Mouse (Mus musculus) stomach, postnatal 0 days (tissue): ENCODE results near the gene Yipf1. TPM values are rescaled to one million over a fixed set of nuclear protein-coding genes. Genes with fewer than 3 reads are reported as not detected.
A peak's percentile ranks its signal among the peaks of the same experiment; 100 is the strongest.

Source experiments
- ATAC-seq: fragments of 200-750 bp; cut with Nextera tagmentation; 2 replicates; pipeline ENCODE4 v1.8.0; 2017; ENCODE audit not compliant: low FRiP score, low TSS enrichment
- DNase-seq: peaks from one replicate; pipeline ENCODE4 v3.0.0-alpha.2; 2016; ENCODE audit warnings: low spot score
- H3K27ac ChIP-seq: fragments of 300-500 bp; sonication (generic); replicated peaks from 2 replicates; pipeline ENCODE4 v1.5.1; 2014; ENCODE audit warnings: mild to moderate bottlenecking, control low read depth
- H3K27me3 ChIP-seq: fragments of 300-500 bp; sonication (generic); 2 replicates; pipeline ENCODE4 v1.6.1; 2014; ENCODE audit warnings: low read length; ENCODE audit not compliant: control insufficient read depth, insufficient read depth
- H3K36me3 ChIP-seq: fragments of 300-500 bp; sonication (generic); 2 replicates; pipeline ENCODE4 v1.6.1; 2014; ENCODE audit warnings: low read length, mixed read lengths; ENCODE audit not compliant: control insufficient read depth, insufficient read depth
- H3K4me1 ChIP-seq: fragments of 300-500 bp; sonication (generic); replicated peaks from 2 replicates; pipeline ENCODE4 v1.6.1; 2014; ENCODE audit warnings: antibody characterized with exemption; ENCODE audit not compliant: control insufficient read depth, insufficient read depth
- H3K4me2 ChIP-seq: fragments of 300-500 bp; sonication (generic); replicated peaks from 2 replicates; pipeline ENCODE4 v1.6.1; 2014; ENCODE audit warnings: low read depth, mild to moderate bottlenecking, control low read depth, moderate library complexity
- H3K4me3 ChIP-seq: fragments of 300-500 bp; sonication (generic); 2 replicates; pipeline ENCODE4 v1.5.1; 2014; ENCODE audit warnings: low read depth, low read length, control low read depth
- H3K9ac ChIP-seq: fragments of 300-500 bp; sonication (generic); 2 replicates; pipeline ENCODE4 v1.6.1; 2014; ENCODE audit warnings: mild to moderate bottlenecking, low read length, control low read depth, mixed read lengths
- H3K9me3 ChIP-seq: fragments of 300-500 bp; sonication (generic); 2 replicates; pipeline ENCODE4 v1.6.1; 2016; ENCODE audit warnings: low read length; ENCODE audit not compliant: control insufficient read depth
- CTCF ChIP-seq: IDR thresholded peaks from 2 replicates; pipeline ENCODE4 v1.5.1; 2016; ENCODE audit warnings: antibody characterized with exemption, low read depth, mild to moderate bottlenecking, moderate library complexity
- EP300 ChIP-seq: optimal IDR thresholded peaks from 2 replicates; pipeline ENCODE3; 2016; ENCODE audit warnings: antibody characterized with exemption
- WGBS: fragments of 180-500 bp; shearing (Covaris S2); extraction: QIAGEN DNeasy Blood & Tissue Kit; methylation state at CpG from one replicate; pipeline ENCODE4 v1.1.7; 2014; 5-methylcytosine and 5-hydroxymethylcytosine counted together
- polyA plus RNA-seq: library from polyadenylated mRNA; unstranded; fragments of >200 nt; fragmentation: Nextera tagmentation; extraction: Ambion mirVana; gene quantifications from 2 replicates; pipeline ENCODE4 v1.2.1, GENCODE M21; 2015

Gene Yipf1
- polyA plus RNA-seq, 1 experiment from 2014 or later, result 67.9 TPM

- H3K4me3 ChIP-seq, result no peak overlapping the region
- H3K27me3 ChIP-seq, result no peaks in the 10 kb centered on the region
- no peaks in the 10 kb centered on the region for H3K9me3 ChIP-seq
- 0 out of 2 replicates have a peak overlapping the region, but pooled peaks have one; percentile 18 for H3K27ac ChIP-seq
- H3K36me3 ChIP-seq, result no peaks in the 10 kb centered on the region
- H3K4me2 ChIP-seq, result no peak overlapping the region
- peak; percentile 46 for DNase-seq
- H3K9ac ChIP-seq, result no peak overlapping the region
- 0 out of 2 replicates have a peak, but pooled peaks have one; percentile 13 for ATAC-seq
- no peaks in the 10 kb centered on the region for H3K4me1 ChIP-seq
- TF ChIP-seq CTCF (no peak), EP300 (no peak)
- 66% methylated on average over 7 of the region's 7 CpGs for WGBS
Measured at GRCm38 (mm10) chr4:107299779-107300340, 14.3 kb upstream of the Yipf1 start.

- Histone ChIP-seq H3K4me3 (no peak overlapping the region), H3K4me2 (no peak overlapping the region), H3K4me1 (no peaks in the 10 kb centered on the region), H3K9me3 (no peaks in the 10 kb centered on the region), H3K27me3 (no peaks in the 10 kb centered on the region), H3K9ac (no peak overlapping the region), H3K36me3 (no peaks in the 10 kb centered on the region), H3K27ac (0 out of 2 replicates have a peak overlapping the region, but pooled peaks have one; percentile 18)
- TF ChIP-seq EP300 (no peak), CTCF (no peak)
- DNase-seq (no peak), ATAC-seq (no peak)
- 81% methylated on average over 4 of the region's 4 CpGs for WGBS
Measured at GRCm38 (mm10) chr4:107300371-107300770, 13.8 kb upstream of the Yipf1 start.

- no peak overlapping the region for H3K4me3 ChIP-seq
- no peak overlapping the region for H3K27ac ChIP-seq
- 100% methylated on average over 1 of the region's 1 CpGs for WGBS
- no peak overlapping the region for H3K4me2 ChIP-seq
- no peaks in the 10 kb centered on the region for H3K36me3 ChIP-seq
- H3K9me3 ChIP-seq, result no peaks in the 10 kb centered on the region
- H3K9ac ChIP-seq, result no peak overlapping the region
- no peaks in the 10 kb centered on the region for H3K27me3 ChIP-seq
- H3K4me1 ChIP-seq, result no peaks in the 10 kb centered on the region
- TF ChIP-seq EP300 (no peak), CTCF (no peak)
- no peak for DNase-seq
- ATAC-seq, result no peak
Measured at GRCm38 (mm10) chr4:107300902-107301555, 13.1 kb upstream of the Yipf1 start.

- TF ChIP-seq CTCF (no peak), EP300 (no peak)
Measured at GRCm38 (mm10) chr4:107302221-107302620, 11.9 kb upstream of the Yipf1 start.

GRCm38 (mm10) chr4:107302832-107303231 lies 11.3 kb upstream of the Yipf1 start:
- ATAC-seq, result peak; percentile 87

More at GRCm38 (mm10) chr4:107302221-107302620, 11.9 kb upstream of the Yipf1 start:
- H3K4me1 ChIP-seq, result no peaks in the 10 kb centered on the region
- 80% methylated on average over 9 of the region's 9 CpGs for WGBS
- DNase-seq (no peak), ATAC-seq (no peak)
- H3K4me2 ChIP-seq, result no peak overlapping the region
- H3K9ac ChIP-seq, result no peak overlapping the region
- no peaks in the 10 kb centered on the region for H3K9me3 ChIP-seq
- no peak overlapping the region for H3K4me3 ChIP-seq
- H3K27me3 ChIP-seq, result no peaks in the 10 kb centered on the region
- H3K27ac ChIP-seq, result no peak overlapping the region
- no peaks in the 10 kb centered on the region for H3K36me3 ChIP-seq

GRCm38 (mm10) chr4:107303531-107303930 lies 10.6 kb upstream of the Yipf1 start:
- no peak for TF ChIP-seq EP300
- TF ChIP-seq CTCF, result no peak

More at GRCm38 (mm10) chr4:107302832-107303231, 11.3 kb upstream of the Yipf1 start:
- Histone ChIP-seq H3K27me3 (no peaks in the 10 kb centered on the region), H3K9me3 (no peaks in the 10 kb centered on the region), H3K9ac (no peak overlapping the region), H3K4me3 (no peak overlapping the region), H3K4me2 (no peak overlapping the region), H3K27ac (peak overlapping the region; percentile 30; the same call in 1 of the 2 replicates), H3K36me3 (no peaks in the 10 kb centered on the region), H3K4me1 (no peaks in the 10 kb centered on the region)
- DNase-seq, result peak; percentile 87
- WGBS, result 55% methylated on average over 4 of the region's 4 CpGs
- TF ChIP-seq CTCF, result no peak
- TF ChIP-seq EP300, result no peak

More at GRCm38 (mm10) chr4:107303531-107303930, 10.6 kb upstream of the Yipf1 start:
- H3K27me3 ChIP-seq, result no peaks in the 10 kb centered on the region
- no peak overlapping the region for H3K9ac ChIP-seq
- no peaks in the 10 kb centered on the region for H3K36me3 ChIP-seq
- 0 out of 2 replicates have a peak overlapping the region, but pooled peaks have one; percentile 30 for H3K27ac ChIP-seq
- ATAC-seq (no peak), DNase-seq (no peak)
- no peak overlapping the region for H3K4me2 ChIP-seq
- H3K9me3 ChIP-seq, result no peaks in the 10 kb centered on the region
- 61% methylated on average over 3 of the region's 3 CpGs for WGBS
- H3K4me1 ChIP-seq, result no peaks in the 10 kb centered on the region
- H3K4me3 ChIP-seq, result no peak overlapping the region
